Mouse (Mus musculus) urinary bladder, postnatal 4 days (tissue): ENCODE results near the gene 0610030E20Rik.

Source experiments
- DNase-seq, 2 experiments: peaks; one replicate each; pipeline ENCODE4 v3.0.0; 2021 to 2022; ENCODE audit warnings: low spot score in 2 of 2

0610030E20Rik gene

DNA sequence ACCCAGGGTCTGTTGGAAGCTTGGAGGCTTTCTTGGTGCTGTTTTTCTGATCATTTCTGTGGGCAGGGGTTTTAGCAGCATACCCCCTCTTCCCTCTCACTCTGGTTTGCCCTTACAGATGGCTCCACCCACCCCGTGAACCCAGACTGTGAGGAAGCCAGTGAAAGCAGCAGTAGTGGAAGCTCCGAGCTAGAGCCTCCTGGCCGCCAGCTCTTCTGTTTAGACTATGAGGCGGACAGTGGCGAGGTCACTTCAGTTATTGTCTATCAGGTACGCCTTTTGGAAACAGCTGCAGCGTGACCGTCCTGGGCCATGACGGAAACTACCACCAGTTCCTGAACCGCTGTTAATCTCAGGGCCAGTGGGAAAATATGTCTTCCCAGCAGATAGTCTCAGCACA lies 1.3 kb downstream of the 0610030E20Rik start:
- no peak for DNase-seq

DNA sequence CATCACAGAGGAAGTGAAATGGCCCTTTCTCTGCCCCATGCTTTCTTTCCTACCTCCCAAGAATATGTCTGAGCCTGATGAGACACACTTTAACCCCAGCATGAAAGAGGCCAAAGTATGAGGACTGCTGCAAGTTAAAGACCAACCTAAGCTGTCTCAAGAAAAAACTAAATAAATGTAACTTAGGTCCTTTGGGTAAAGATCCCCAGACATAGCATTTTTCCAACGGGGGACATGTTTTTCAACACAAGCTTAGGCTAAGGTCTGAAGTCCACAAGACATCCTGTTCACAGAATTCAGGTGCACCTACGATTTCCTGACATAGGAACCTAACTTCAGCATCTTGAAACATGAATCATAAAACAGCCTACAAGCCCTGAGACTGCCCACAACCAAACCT lies 3.1 kb downstream of the 0610030E20Rik start:
- no peak for DNase-seq

DNA sequence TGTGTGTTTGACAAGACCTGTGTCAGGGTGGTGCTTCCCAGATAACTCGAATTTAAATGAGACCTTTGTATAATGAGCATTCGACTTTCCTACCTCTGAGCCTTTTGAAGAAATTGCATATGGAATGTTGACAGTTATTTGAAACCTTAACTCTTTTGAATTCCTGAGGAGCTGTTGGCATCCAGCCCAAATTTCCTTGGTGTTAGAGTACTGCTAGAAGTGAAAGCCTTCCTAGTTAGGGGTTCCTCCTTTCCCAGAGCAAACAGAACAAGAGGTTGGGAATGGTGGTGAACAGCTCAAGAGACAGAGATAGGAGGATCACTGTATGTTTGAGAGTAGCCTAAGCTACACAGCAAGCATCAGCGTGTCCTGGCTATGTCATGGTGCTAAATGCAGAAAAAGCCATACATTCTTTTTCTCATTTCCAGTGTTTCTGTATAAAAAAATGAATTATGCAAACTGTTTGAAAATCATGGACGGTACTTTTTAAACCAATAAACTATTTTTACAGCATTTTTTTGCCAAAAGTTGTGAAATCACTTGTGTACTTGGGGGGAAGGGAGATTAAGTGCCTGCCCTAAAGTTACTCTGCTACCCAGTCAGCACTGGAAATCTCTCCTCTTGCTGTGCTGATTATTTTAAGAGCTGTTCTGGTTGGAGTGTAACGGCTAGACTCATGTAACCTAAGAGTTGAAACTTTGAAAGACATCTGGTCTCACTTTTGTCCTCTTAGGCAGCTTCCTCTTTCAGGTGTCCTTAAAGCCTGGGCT lies 5.7 kb downstream of the 0610030E20Rik start:
- no peak for DNase-seq

DNA sequence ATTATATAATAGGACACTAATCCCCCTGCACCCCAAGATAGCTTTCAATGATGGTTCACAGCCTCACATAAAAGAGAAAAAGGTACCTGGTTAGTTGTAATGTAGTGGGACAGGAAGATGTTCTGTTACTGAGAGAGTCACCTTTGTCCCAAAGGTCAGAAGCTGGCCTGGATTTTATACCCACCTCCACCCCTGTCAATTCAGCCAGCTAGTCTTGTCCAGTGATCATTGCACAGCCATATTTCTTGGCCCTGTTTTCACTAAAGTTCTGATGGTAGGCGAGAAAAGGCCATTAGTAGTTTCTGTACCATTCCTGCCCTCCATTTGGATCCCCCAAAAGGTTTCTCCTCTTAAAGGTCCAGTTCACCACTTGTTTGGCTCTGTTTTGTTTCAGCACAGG lies 6.9 kb downstream of the 0610030E20Rik start:
- no peak for DNase-seq

DNA sequence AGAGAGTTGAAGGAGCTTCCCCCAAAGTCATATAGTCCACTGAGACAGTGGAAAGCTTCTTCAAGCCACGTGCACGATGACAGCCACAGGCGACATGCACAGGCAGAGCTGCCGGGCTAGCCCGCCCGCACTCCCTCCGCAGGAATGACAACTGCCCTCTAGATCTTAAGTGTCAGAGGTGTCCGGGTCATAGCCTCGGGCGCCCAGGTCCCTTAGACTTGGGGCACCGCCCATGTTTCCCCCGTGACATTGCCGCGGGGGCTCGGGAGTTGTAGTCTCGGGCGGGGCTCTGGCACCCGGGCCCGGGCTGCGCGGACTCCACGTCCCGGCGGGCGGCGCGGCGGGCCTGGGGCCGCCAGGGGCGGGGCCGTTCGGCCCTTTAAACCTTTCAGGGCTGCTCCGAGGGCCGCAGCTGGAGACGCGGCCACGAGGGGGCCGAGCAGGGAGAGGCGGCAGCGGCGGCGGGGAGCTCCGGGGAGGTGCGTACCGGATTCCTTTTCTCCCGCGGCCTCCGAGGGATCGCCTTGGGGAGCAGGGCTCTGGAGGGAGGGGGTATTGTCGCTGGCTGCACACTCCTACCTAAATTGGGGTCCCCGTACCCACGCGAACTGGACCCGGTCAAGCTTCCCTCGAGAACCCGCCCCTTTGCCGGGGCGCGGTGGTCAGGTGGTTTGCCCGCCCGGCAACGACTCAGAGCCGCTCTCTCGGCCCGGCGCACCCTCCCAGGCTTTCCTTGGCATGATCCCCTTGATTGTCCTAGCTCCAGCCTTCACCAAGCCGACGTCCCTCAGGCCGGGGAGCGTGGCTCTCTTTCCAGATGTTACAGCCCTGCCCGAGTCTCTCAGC lies 8.2 kb downstream of the 0610030E20Rik start, which contains the start of gene Tmem150a:
TSS of gene Tmem150a (plus strand) at position 382 of the 846 bp plus-strand sequence.
- DNase-seq, result peak; percentile 81 to 85

DNA sequence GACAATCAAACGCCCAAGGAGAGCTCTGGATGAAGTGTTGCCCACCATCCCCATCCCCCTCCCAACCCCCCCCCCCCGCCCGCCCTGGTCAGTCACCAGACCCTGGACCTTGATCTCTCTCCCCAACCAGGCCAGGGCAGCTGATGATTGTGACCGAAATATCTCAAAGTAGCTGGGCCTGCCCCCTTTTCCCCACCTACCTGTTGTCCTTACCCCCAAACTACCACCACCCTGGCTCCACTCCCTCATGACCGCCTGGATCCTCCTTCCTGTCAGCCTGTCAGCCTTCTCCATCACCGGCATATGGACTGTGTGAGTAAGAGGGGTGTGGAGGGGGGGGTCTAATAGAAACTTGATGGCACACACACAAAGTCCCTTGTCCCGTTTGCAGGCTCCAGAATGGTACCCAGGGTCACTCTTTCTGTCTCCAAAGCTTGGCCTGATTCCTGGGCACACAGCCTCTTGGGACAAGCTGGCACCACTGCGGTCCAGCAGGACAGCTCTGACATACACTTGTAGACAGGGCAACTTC lies 8.9 kb downstream of the 0610030E20Rik start:
- no peak for DNase-seq

DNA sequence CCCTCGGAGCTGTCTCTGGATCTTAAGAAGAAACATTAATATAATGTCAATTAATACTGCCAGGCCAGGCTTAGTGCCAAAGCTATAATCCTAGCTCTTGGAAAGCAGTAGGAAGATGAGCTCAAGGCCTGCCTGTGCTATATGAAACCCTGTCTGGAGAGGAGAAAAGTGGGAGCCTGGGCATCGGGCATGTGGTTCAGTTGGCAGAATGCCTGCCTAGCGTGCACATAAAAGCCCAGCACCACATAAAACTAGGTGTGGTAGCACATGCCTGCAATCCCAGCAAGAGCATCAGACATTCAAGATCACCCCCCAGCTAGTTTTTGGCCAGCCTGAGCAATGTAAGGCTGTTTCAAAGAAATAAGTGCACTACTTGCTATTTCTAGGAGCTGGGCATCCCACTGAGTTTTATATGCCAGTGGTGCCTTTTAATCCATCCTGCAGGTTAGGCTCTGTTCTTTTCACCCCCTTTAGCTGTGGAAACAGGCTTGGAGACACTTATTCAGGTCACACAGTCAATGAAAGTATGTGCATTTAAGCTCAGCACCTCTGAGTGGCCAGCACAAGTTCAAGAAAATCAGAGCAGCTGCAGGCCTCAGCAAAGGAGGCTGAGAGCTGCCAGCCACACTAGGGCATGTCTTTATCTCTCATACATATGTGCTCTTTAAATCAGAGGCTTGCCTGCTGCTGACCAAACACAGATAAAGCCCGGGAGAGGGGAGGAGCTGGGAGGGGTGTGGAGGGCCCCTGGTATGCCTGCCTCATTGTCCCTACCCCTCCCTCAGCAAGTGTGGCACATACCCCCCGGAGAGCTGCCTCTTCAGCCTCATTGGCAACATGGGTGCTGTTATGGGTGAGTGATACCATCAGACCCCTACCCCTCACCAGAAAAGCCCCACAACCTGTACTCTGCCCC lies 10.3 kb downstream of the 0610030E20Rik start:
- DNase-seq, result no peak

DNA sequence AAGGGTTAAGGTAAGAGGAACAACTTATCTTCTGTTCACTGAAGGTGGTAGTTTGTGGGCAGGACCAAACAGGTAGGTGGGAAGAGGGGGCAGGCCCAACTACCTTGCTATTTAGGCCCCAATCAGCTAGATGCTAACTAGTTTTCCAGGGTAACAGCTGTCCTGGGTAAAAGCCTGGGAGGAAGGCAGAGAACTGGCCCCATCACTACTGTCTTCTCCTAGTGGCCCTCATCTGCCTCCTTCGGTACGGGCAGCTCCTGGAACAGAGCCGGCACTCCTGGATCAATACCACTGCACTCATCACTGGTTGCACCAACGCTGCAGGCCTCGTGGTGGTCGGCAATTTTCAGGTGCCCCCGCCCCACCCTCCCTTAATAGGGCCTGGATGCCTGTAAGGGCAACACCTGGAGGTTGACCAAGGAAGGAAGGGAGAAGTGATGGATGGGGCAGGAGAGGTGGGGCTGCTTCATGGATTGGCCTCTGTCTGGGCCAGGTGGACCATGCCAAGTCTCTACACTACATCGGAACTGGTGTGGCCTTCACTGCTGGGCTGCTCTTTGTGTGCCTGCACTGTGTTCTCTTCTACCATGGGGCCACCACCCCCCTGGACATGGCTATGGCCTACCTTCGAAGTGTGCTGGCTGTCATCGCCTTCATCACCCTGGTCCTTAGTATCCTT lies 11.1 kb downstream of the 0610030E20Rik start:
- DNase-seq, result no peak

DNA sequence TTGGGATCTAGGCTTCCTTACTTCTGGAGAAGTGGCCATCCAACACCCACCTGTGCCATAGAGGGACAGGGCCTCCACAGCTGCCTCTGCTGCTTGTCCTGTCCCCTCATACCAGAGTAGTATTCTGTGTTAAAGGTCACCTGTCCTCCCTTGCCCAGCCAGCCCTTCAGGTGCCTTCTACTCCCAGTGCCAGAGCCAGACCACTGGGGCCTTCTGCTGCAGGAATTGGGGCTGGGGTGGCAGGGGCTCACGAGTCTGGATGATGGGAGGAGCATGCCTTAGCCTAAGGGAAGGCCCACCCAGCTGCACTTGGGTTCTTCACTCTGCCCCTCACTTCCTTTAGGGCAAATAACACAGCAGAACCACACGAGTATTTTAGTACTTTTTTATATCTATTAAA lies 12.2 kb downstream of the 0610030E20Rik start:
- DNase-seq, result no peak

DNA sequence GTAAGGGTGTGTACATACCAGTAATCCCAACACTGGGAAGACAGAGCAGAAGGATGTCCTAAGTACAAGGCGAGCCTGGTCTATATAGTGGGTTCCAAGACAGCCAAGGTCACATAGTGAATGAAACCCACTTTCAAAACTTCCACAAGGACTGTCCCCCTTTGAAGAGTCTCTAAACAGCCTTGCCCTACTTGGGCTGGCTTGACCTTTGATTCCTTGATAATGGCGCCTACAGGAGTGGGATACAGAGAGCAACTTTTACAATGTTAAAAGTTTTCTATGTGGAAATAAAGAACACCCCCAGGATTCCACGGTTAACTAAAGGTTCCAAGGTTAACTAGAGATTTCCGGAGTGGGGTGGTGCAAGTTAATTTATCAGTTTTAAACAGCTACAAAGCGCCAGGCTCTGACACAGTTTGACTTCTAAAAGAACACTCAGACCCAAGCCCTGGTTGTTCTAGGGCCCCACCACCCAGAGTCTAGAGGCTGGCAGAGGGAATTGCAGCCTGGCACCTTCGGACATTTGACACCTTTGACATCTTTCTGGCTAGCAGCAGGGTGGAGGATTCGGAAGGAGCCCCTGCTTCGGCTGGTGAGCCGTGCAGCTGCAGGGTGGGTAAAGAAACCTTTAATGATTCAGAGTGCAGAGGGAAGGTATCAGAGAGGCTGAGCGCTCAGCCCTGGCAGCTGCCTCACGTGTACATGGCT lies 12.9 kb downstream of the 0610030E20Rik start:
- DNase-seq, result no peak

DNA sequence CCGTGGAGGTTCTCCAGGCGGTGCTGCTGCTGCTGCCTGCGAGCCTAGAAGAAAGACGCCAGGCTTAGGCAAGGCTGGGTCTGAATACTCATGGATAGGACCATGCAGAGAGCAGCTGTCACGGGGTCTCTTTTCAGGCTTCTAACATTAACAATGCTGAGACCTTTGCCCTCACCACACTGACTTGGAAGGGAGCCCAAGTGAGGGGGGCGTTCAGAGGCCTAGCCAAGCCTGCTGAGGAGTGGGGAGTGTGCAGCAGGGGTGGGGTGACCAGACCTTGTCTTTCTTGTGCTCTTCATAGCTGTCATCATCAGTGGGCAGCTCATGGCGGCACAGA lies 13.4 kb downstream of the 0610030E20Rik start:
- no peak for DNase-seq

DNA sequence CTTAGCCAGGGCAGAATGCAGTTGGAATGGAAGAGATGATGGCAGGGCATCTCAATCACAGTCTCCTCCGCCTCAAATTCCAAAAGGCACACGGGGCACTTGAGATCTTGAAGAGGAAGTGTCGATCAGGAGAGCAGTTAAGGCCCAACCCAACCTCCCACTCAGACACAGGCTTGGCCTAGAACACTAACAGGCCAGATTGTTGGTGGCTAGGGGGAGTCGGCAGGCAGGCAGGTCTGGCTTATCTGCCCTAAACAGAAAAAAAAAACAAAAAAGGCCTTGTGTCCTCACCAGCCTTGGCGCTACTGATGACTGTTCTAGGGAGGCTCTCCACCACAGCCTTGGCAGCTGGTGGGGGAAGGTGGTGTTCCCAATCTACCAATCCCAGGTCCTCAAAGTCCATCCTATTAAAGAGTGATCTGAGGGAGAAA lies 14.0 kb downstream of the 0610030E20Rik start:
- no peak for DNase-seq

DNA sequence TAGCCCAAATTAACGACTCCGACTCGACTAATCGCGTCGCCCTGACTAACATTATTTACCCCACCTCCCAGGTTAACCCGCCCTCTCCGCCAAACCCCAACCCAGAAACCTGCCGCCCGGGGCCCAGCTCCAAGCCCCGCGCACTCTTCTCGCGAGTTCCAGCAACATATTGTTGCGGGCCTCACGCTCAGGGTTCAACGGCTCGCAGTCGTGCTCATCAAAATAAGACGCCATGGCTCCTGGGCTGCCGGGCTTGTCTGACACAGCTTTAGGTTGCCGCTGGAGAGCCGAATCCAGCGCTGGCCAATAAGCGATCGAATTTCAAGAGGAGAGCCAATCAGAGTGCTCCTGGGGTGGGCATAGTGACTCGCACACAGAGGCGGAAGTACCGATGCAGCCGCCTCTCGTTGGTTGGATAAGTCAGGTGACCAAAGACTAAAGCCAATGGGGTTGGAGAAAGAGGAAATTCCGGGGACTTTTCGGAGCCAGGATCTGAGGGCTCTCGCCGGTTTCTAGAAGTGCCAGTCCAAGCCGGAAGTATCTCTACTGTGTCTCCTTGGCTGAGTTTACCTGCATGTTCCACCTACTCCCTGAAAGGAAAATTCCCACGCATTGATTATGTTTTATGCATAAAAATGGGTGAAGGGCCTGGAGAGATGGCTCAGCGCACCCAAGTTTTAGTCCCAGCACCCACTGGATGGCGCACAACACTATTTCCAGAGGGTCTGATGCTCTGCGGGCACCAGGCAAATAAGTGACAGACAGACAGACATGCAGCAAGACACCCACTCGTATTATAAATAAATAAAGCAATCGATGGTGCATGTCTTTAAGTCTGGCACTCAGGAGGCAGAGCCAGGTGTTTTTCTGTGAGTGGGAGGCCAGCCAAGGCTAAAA lies 15.3 kb downstream of the 0610030E20Rik start:
- DNase-seq, result peak; percentile 93 to 94

DNA sequence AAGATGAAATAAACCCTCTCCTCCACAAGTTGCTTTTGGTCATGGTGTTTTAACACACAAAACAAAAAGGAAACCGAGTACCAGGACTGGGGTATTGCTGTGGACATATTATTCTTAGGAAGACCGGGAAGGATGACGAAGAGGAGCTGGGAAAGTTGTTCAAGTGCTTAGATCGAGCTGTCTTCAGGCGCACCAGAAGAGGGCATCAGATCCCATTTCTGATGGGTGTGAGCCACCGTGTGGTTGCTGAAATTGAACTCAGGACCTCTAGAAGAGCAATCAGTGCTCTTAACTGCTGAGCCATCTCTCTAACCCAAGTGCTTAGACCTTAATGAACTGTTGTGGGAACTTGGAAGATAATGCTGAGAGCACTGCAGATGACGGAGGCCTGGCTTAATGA lies 16.9 kb downstream of the 0610030E20Rik start:
- DNase-seq, result no peak

DNA sequence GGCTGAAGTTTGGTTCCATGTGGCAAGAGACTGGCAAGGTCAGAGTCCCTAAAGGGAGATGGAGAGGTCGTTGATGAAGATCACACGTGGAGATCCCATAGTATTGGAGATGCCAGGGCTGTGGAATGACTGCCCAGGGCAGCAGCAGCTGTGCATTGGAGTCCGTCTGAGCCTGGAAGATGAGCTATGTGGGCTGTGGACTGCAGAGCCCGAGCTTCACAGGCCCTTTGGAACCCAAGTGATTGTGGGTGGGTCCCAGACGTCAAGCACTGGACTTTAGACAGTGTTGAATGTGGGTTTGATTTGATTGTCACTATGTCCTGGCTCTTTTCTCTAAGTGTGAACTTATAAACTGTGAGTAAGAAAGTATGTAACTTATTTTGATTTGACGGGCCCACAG lies 17.9 kb downstream of the 0610030E20Rik start:
- DNase-seq, result no peak

DNA sequence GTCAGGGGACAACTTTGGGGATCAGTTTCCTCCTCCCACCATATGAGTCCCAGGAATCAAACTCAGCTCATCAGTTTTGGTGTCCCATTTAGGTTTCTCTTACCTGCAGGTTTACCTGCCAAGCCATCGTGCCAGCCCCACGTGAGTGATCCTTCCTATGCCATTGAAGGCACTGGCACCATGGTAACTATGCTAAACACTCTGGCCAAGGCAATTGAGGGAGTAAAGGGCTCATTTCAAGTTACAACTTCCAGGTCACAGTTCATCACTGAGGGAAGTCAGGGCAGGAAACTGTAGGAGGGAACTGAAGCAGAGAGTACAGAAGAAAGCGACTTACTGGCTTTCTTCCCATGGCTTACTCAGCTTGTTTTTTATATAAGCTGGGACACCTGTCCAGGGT lies 19.2 kb downstream of the 0610030E20Rik start:
- no peak for DNase-seq

DNA sequence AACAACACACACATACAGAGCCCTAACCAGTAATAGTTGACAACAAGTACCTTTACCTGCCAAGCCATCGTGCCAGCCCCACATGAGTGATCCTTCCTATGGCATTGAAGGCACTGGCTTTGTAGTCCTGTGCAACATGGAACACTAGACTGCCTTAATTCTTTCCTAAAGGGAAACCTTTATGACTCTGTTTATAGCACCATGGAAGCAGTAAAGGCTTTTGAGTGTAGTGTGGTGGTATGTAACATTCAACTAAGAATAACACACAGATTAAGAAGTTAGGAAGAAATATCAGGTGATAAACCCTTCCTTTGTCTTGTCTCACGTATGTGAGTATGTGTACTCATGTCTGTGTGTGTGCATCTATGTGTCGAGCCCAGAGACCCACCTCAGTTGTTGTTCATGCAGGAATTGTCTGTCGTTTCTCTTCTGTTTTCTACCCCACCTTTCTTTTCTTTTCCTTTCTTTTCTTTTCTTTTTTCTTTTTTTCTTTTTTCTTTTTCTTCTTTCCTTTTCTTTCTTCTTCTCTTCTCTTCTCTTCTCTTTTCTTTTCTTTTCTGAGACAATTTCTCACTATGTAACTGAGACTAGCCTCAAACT lies 19.8 kb downstream of the 0610030E20Rik start, which contains the start of gene Rnf181:
TSS of gene Rnf181 (minus strand) at position 113 of the 600 bp plus-strand sequence.
- no peak for DNase-seq

DNA sequence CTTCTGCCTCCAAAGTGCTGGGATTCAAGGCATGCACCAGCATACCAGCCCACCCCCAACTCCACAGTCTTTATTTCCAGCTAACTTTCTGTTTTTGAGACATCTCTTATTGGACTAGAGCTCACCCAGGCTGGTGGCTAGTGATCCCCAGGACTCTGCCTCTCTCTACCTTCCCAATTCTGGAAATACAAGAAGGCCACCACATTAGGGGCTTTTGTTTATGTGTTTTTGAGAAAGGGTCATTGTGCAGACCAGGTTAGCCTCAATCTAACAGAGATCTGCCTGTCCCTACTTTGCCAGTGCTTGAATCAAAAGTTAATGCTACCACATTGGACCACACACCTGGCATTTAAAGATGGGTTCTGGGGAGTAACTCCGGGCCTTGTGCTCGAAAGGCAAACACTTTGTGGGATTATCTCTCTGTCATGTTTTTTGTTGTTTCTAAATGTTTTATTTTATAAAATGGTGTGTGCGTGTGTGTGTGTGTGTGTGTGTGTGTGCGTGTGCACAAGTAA lies 20.4 kb downstream of the 0610030E20Rik start:
- DNase-seq, result no peak

DNA sequence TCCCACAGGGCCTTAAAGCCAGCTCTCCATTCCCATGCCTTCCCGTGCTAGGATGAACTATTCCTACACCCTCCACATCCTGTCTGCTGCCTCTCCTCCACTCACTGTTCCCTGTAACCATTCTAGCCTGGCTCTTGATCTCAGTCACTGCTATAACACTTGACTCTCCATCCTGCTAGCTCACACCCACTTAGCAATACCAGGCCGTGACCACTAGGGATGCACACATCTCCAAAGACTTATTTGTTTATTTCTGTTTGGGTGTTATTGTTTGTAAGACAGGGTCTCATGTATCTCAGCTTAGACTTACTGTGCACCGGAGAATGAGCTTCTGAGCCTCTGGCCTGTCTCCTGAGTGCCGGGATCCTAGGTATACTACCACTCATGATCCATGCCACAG lies 22.4 kb downstream of the 0610030E20Rik start:
- no peak for DNase-seq
